Mouse (Mus musculus) spleen, adult 2 months (tissue): Measurements from ENCODE around the gene Slc35d2.

ENCODE experiments used
- CTCF ChIP-seq: fragments of 200-500 bp; IDR thresholded peaks from 2 replicates; pipeline ENCODE4 v1.5.1; 2011; ENCODE audit warnings: mild to moderate bottlenecking, inconsistent platforms; ENCODE audit not compliant: insufficient read depth, insufficient read length, insufficient replicate concordance; ENCODE audit errors: extremely low read depth
- POLR2A ChIP-seq: fragments of 200-500 bp; IDR thresholded peaks from 2 replicates; pipeline ENCODE4 v1.6.1; 2011; ENCODE audit warnings: low read depth, low read length, inconsistent platforms

- no peak for TF ChIP-seq CTCF
- TF ChIP-seq POLR2A, result no peak
Observed at GRCm38 (mm10) chr13:64060935-64061506, 68.1 kb downstream of the Slc35d2 start.
